Mouse (Mus musculus) olfactory bulb, adult 2 months (tissue): ENCODE data around the gene Kmt2a.

ENCODE experiments used
- CTCF ChIP-seq: fragments of 200-500 bp; IDR thresholded peaks from 2 replicates; pipeline ENCODE4 v1.5.1; 2012; ENCODE audit warnings: low read depth, mild to moderate bottlenecking, low read length, moderate library complexity; ENCODE audit not compliant: insufficient read depth
- POLR2A ChIP-seq: fragments of 200-500 bp; IDR thresholded peaks from 2 replicates; pipeline ENCODE4 v1.6.1; 2012; ENCODE audit warnings: mild to moderate bottlenecking, low read depth, low read length, moderate library complexity; ENCODE audit not compliant: insufficient read depth

DNA sequence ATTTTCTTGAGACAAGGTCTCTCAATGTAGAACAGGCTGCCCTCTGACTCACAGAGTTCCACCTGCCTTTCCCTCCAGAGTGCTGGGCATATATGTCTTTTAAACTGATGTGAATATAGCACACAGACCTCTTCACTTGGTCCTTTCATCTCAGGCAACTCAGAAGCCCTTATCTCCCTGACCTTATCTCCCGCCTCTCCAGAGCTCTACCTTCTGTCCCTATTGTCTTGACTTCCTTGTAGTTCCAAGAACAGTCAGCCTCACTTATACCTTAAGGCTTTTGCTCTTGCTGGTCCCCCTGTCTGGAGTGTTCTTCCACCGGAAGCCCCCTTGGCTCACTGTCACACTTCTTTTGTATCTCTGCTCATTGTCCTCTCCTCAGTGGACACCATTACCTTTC lies 9.0 kb upstream of the Kmt2a start:
- no peak for TF ChIP-seq CTCF
- no peak for TF ChIP-seq POLR2A
